ENCODE assay signal across 7 mouse cellular contexts in the genomic region with DNA sequence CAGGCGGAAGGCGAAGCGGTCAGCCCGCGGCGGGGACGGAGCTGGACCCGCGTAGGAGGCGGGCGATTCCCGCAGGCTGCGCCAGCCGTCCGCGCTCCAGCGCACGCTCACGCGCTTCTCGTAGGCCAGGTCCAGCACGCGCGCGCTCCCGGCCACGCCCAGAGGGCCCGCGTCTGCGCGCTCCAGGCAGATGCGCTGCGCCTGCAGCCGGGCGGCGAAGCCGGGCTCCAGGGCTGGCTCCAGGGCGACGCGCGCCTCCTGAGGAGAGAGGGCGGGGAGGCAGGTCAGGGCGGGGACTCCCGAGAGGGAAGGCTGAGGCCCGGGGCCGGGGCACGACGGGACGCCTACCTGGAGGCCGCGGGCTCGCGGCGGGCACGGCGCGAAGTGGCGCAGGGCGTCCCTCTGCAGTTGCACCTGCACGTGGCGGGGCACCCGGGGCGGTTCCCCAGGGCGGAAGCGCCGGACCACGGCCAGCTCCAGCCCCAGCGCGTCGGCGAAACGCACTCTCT. TPM values are rescaled to one million over a fixed set of nuclear protein-coding genes. Genes with fewer than 3 reads are reported as not detected.
DNase-seq lines count a peak whose midpoint lies in the region; ATAC-seq lines count a peak whose summit lies in the region.

No protein-coding gene starts in this region.

- H3K4me2 ChIP-seq in limb, embryonic 12.5 days = peak overlapping the region; percentile 99
- H3K4me2 ChIP-seq in midbrain, embryonic 14.5 days (ENCODE audit: low read length) = peak overlapping the region; percentile 97

- peak overlapping the region; percentile 86 for H3K27ac ChIP-seq in embryonic facial prominence, embryonic 10.5 days (replicated peaks)
- H3K27ac ChIP-seq in limb, embryonic 12.5 days = no peak overlapping the region; the same call in 1 of the 2 replicates
- H3K27ac ChIP-seq in midbrain, embryonic 14.5 days (replicated peaks; ENCODE audit: low read depth, low read length) = peak overlapping the region; percentile 95

- peaks cover 23% of the 10 kb centered on the region for H3K4me1 ChIP-seq in embryonic facial prominence, embryonic 10.5 days
- peaks cover 15% of the 10 kb centered on the region for H3K4me1 ChIP-seq in limb, embryonic 12.5 days (replicated peaks)
- peaks cover 7% of the 10 kb centered on the region for H3K4me1 ChIP-seq in midbrain, embryonic 14.5 days (ENCODE audit: control insufficient read depth, insufficient read depth, low read length)

- peak; percentile 77 for ATAC-seq in granulocyte monocyte progenitor cell, adult 5-6 weeks (replicated peaks; ENCODE audit: poor library complexity, severe bottlenecking)
- ATAC-seq in limb, embryonic 12.5 days (ENCODE audit: insufficient number of reproducible peaks, insufficient read depth, low FRiP score, low TSS enrichment, low read depth) = peak; percentile 83
- ATAC-seq in midbrain, embryonic 14.5 days (ENCODE audit: low FRiP score, low TSS enrichment) = peak; percentile 91

- peaks cover 48% of the 10 kb centered on the region for H3K27me3 ChIP-seq in embryonic facial prominence, embryonic 10.5 days (replicated peaks; ENCODE audit: low read depth, poor library complexity, severe bottlenecking)
- H3K27me3 ChIP-seq in limb, embryonic 12.5 days = peaks cover 40% of the 10 kb centered on the region
- no peaks in the 10 kb centered on the region for H3K27me3 ChIP-seq in midbrain, embryonic 14.5 days (ENCODE audit: control insufficient read depth, insufficient read depth, low read length)

- WGBS in embryonic facial prominence, embryonic 10.5 days = under 1% methylated on average over 72 of the region's 72 CpGs
- WGBS in limb, embryonic 12.5 days = under 1% methylated on average over 72 of the region's 72 CpGs
- 0% methylated on average over 69 of the region's 72 CpGs for WGBS in midbrain, embryonic 14.5 days

- H3K9ac ChIP-seq in limb, embryonic 12.5 days (replicated peaks) = peak overlapping the region; percentile 75
- peak overlapping the region; percentile 91 for H3K9ac ChIP-seq in midbrain, embryonic 14.5 days (replicated peaks; ENCODE audit: low read length)

- peak; percentile 95 for DNase-seq in adrenal gland, postnatal 10 days
- peak; percentile 90 for DNase-seq in embryonic facial prominence, embryonic 10.5 days (ENCODE audit: low spot score)
- DNase-seq in kidney, adult 11 months = peak; percentile 93
- peak; percentile 97 for DNase-seq in midbrain, embryonic 14.5 days
- peak; percentile 70 to 73 for DNase-seq in spleen, adult 18-20 months

- H3K4me3 ChIP-seq in embryonic facial prominence, embryonic 10.5 days = peak overlapping the region; percentile 85
- peak overlapping the region; percentile 74 for H3K4me3 ChIP-seq in limb, embryonic 12.5 days (replicated peaks)
- H3K4me3 ChIP-seq in midbrain, embryonic 14.5 days (replicated peaks; ENCODE audit: low read depth, low read length) = peak overlapping the region; percentile 72

- no peaks in the 10 kb centered on the region for H3K9me3 ChIP-seq in embryonic facial prominence, embryonic 10.5 days
- H3K9me3 ChIP-seq in limb, embryonic 12.5 days = no peaks in the 10 kb centered on the region
- H3K9me3 ChIP-seq in midbrain, embryonic 14.5 days (ENCODE audit: control insufficient read depth, low read length) = no peaks in the 10 kb centered on the region

- H3K36me3 ChIP-seq in embryonic facial prominence, embryonic 10.5 days (replicated peaks) = no peaks in the 10 kb centered on the region
- no peaks in the 10 kb centered on the region for H3K36me3 ChIP-seq in limb, embryonic 12.5 days
- no peaks in the 10 kb centered on the region for H3K36me3 ChIP-seq in midbrain, embryonic 14.5 days (ENCODE audit: control insufficient read depth, insufficient read depth, low read length)

RNA-seq across cellular contexts. Expression of gene Ppp1r3e, which starts 0.8 kb away (rescaled TPM):
- total RNA-seq in adrenal gland, postnatal 10 days (2021) = 10 to 100 TPM; 11.2 to 16.6 TPM
- 0.56 and 0.60 TPM in 2 replicates for polyA plus RNA-seq in embryonic facial prominence, embryonic 10.5 days (2016; fragmentation: Nextera tagmentation; extraction: Ambion mirVana)
- total RNA-seq in granulocyte monocyte progenitor cell, adult 5-6 weeks (2014; fragmentation: Nextera tagmentation) = 12.2 and 21.1 TPM in 2 replicates
- total RNA-seq in granulocyte monocyte progenitor cell, adult 5-6 weeks (2017) = 2.5 and 2.9 TPM in 2 replicates
- 0.74 TPM in 1 of 2 replicates, not detected in the other for polyA plus RNA-seq in limb, embryonic 12.5 days (2016; fragmentation: Nextera tagmentation; extraction: Ambion mirVana)
- 2.1 and 4.4 TPM in 2 replicates for polyA plus RNA-seq in midbrain, embryonic 14.5 days (2014; fragmentation: Nextera tagmentation; extraction: Ambion mirVana)

RNA-seq across cellular contexts. Expression of gene Homez, which starts 5.8 kb away (rescaled TPM):
- total RNA-seq in adrenal gland, postnatal 10 days (2021) = 10 to 100 TPM; 12.2 to 18.1 TPM
- 20.3 and 22.1 TPM in 2 replicates for polyA plus RNA-seq in embryonic facial prominence, embryonic 10.5 days (2016; fragmentation: Nextera tagmentation; extraction: Ambion mirVana)
- 14.3 and 19.1 TPM in 2 replicates for total RNA-seq in granulocyte monocyte progenitor cell, adult 5-6 weeks (2014; fragmentation: Nextera tagmentation)
- total RNA-seq in granulocyte monocyte progenitor cell, adult 5-6 weeks (2017) = 8.4 and 8.7 TPM in 2 replicates
- 14.2 and 15.9 TPM in 2 replicates for polyA plus RNA-seq in limb, embryonic 12.5 days (2016; fragmentation: Nextera tagmentation; extraction: Ambion mirVana)
- polyA plus RNA-seq in midbrain, embryonic 14.5 days (2014; fragmentation: Nextera tagmentation; extraction: Ambion mirVana) = 6.0 and 9.4 TPM in 2 replicates

RNA-seq across cellular contexts. Expression of gene Bcl2l2, which starts 6.6 kb away (rescaled TPM):
- 10 to 100 TPM; 39.3 to 44.2 TPM for total RNA-seq in adrenal gland, postnatal 10 days (2021)
- polyA plus RNA-seq in embryonic facial prominence, embryonic 10.5 days (2016; fragmentation: Nextera tagmentation; extraction: Ambion mirVana) = 2.3 and 2.5 TPM in 2 replicates
- 9.4 and 13.5 TPM in 2 replicates for total RNA-seq in granulocyte monocyte progenitor cell, adult 5-6 weeks (2014; fragmentation: Nextera tagmentation)
- 9.9 and 10.9 TPM in 2 replicates for total RNA-seq in granulocyte monocyte progenitor cell, adult 5-6 weeks (2017)
- 2.4 and 3.3 TPM in 2 replicates for polyA plus RNA-seq in limb, embryonic 12.5 days (2016; fragmentation: Nextera tagmentation; extraction: Ambion mirVana)
- polyA plus RNA-seq in midbrain, embryonic 14.5 days (2014; fragmentation: Nextera tagmentation; extraction: Ambion mirVana) = 5.5 and 5.8 TPM in 2 replicates

RNA-seq across cellular contexts. Expression of gene Gm20521, which starts 6.6 kb away (rescaled TPM):
- total RNA-seq in adrenal gland, postnatal 10 days (2021) = 1 to 10 TPM; 1.2 to 7.1 TPM
- 0.14 and 0.25 TPM in 2 replicates for polyA plus RNA-seq in embryonic facial prominence, embryonic 10.5 days (2016; fragmentation: Nextera tagmentation; extraction: Ambion mirVana)
- not detected in 2 replicates for total RNA-seq in granulocyte monocyte progenitor cell, adult 5-6 weeks (2014; fragmentation: Nextera tagmentation)
- total RNA-seq in granulocyte monocyte progenitor cell, adult 5-6 weeks (2017) = not detected in 2 replicates
- not detected in 2 replicates for polyA plus RNA-seq in limb, embryonic 12.5 days (2016; fragmentation: Nextera tagmentation; extraction: Ambion mirVana)
- not detected in 2 replicates for polyA plus RNA-seq in midbrain, embryonic 14.5 days (2014; fragmentation: Nextera tagmentation; extraction: Ambion mirVana)

RNA-seq across cellular contexts. Expression of gene Pabpn1, which starts 15.7 kb away (rescaled TPM):
- total RNA-seq in adrenal gland, postnatal 10 days (2021) = 100 to 1,000 TPM; 159 to 198 TPM
- 173 TPM in 2 replicates for polyA plus RNA-seq in embryonic facial prominence, embryonic 10.5 days (2016; fragmentation: Nextera tagmentation; extraction: Ambion mirVana)
- 181 and 215 TPM in 2 replicates for total RNA-seq in granulocyte monocyte progenitor cell, adult 5-6 weeks (2014; fragmentation: Nextera tagmentation)
- total RNA-seq in granulocyte monocyte progenitor cell, adult 5-6 weeks (2017) = 286 and 319 TPM in 2 replicates
- polyA plus RNA-seq in limb, embryonic 12.5 days (2016; fragmentation: Nextera tagmentation; extraction: Ambion mirVana) = 183 and 200 TPM in 2 replicates
- polyA plus RNA-seq in midbrain, embryonic 14.5 days (2014; fragmentation: Nextera tagmentation; extraction: Ambion mirVana) = 171 and 206 TPM in 2 replicates
